Mouse (Mus musculus): ENCODE results near the gene Ifi209.

GRCm38 (mm10) chr1:173626686-173627085 is 4.0 kb upstream of the Ifi209 start:
- TF ChIP-seq CTCF (IDR thresholded peaks at IDR 0.05; ENCODE audit: borderline replicate concordance, control insufficient read depth, extremely low read depth, insufficient read depth, low read length, poor library complexity) = no peak
- no peak for TF ChIP-seq POLR2A (IDR thresholded peaks at IDR 0.05; ENCODE audit: control insufficient read depth, extremely low read depth, insufficient read depth, low read length, poor library complexity)

All from thymus, adult 2 months (tissue).